Mouse (Mus musculus): ENCODE measurements around the gene 2610318N02Rik.

Gene 2610318N02Rik

DNA sequence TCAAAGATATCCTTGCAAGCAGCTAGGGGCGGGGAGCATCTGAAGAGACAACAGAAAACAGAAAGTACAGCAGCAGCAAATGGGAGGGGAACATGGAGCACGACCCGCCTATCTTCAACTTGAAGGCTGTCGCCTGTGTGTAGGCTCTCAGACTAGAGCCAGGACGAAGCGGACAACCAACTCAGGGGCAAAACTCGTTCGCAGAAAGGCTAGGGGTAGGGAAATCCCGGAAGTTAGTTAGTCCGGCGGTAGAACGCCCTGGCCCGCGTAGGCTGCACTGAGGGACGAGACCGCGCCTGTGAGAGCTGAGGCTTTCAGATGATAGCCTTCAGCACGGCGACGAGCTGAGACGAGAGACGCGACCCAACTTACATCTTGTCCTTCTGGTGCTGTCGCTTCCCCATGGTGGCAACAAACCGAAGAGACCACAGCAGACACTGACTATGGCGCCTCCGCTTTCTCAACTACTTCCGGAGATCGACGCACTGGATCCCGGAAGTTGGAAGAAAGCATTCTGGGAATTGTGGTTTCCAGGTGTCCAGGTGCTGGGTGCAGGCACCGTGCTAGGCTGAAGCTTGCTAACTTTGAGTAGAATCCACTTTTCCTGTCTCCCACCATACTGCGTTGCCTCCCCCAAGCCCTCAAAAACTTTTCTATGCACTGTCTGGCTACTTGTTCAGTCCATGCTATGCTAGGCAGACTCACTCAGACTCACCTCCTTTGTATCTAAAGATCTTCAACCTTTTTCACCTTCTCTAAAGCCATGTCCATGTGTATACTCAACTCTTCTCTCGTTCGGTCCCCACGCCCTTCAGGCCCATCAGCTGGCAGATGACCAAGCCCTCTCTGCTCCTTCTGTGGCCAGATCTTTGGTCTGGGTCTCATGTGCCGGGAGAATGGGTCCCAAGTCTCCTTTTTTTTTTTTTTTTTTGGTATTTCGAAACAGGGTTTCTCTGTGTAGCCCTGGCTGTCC, 13.9 kb downstream of the 2610318N02Rik start, which contains the start of gene Ppil2:
Gene Ppil2, minus strand, starts transcription at position 487 of the 973 bp plus-strand sequence.
- DNase-seq, result peak; percentile 77

GRCm38 (mm10) chr16:17104600-17104999, 20.4 kb downstream of the 2610318N02Rik start:
- DNase-seq, result no peak

DNA sequence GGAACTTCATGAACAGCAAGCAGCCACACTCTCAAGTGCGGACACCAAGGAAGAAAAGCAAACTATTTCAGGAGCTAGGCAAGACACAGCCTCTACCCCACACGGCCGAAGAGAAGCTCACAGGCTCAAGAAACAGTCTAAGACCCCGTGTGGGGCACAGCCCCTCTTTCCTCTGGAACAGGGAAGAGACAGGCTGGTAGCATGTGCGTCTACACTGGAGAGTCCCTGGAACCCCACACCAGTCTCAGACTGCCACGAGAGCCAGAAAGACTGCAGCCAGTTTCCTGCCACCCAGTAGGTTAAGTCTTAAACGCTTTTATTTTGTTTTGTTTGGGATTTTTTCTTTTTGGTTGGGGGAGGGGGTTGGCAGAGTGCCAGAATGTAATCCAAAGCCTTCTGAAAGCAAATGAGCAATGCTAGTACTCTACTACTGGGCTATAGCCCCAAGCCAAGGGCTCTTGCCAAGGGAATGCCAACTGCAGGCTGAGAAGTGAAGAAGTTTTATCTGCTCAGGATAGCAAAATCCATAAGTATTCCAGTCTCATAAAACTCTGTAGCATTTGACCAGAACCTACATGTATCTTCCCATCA, 22.2 kb downstream of the 2610318N02Rik start:
- DNase-seq, result no peak

DNA sequence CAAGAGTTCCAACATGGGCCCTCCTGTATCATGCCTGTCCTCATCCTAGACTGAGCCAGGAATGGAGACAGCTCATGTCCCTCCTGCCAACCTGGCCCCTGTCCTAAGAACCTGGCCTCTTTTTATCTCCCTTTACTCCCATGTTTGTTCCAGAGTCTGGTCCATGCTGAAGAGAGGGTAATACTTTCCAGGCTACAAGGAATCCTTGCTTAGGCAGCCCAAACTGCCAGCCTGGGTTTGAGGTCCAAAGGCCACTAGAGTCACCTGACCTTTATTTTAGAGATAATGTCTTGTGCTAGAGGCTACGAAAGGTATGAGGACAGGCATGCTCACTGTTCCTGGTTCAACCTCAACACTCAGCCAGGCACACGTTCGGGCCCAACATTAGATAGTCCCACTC, 28.0 kb downstream of the 2610318N02Rik start:
- peak; percentile 22 for DNase-seq

GRCm38 (mm10) chr16:17088346-17088745, 36.6 kb downstream of the 2610318N02Rik start:
- no peak for DNase-seq

GRCm38 (mm10) chr16:17086669-17087193, 38.2 kb downstream of the 2610318N02Rik start:
- DNase-seq, result no peak

GRCm38 (mm10) chr16:17086241-17086640, 38.7 kb downstream of the 2610318N02Rik start:
- no peak for DNase-seq

DNA sequence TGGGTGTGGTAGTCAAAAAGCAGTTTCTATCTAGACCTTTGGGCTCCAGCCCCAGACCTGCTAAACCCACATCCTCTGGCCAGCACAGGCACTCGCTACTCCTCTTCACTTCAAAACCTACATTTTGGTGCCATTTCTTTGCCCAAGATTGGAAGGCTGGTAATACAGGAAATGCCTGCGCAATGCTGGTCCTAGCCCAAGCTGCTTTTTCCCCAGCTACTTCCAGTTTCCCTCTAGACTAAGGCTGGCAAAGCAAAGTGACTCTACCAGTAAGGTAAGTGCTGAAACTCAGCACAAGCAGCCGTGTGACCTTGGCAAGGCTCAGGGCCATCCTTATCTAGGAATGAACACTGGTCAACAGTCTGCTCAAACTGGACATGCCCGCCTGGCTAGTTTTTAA, 39.3 kb downstream of the 2610318N02Rik start:
- DNase-seq, result peak; percentile 29

- peak; percentile 19 for DNase-seq
Observed at GRCm38 (mm10) chr16:17082121-17082792, 42.7 kb downstream of the 2610318N02Rik start.

GRCm38 (mm10) chr16:17078101-17078500, 46.9 kb downstream of the 2610318N02Rik start:
- DNase-seq, result no peak

DNA sequence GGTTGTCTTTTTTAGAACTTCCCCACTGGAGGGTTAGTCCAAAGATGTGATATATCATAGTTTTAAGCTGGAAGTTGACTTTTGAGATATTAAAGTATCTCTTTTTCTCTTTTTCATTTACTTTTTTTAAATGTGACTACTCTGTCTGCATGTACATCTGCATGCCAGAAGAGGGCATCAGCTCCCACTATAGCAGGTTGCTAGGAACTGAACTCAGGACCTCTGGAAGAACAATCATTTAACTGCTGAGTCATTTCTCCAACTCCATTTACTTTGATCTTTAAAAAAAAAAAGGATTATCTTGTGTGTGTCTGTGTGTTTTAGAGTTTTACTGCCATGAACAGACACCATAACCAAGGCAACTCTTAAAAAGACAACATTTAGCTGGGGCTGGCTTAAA, 48.1 kb downstream of the 2610318N02Rik start:
- no peak for DNase-seq

GRCm38 (mm10) chr16:17076301-17076700, 48.7 kb downstream of the 2610318N02Rik start:
- no peak for DNase-seq

GRCm38 (mm10) chr16:17073000-17073399, 52.0 kb downstream of the 2610318N02Rik start:
- no peak for DNase-seq

- no peak for DNase-seq
Observed at GRCm38 (mm10) chr16:17070716-17071115, 54.3 kb downstream of the 2610318N02Rik start.

GRCm38 (mm10) chr16:17069511-17070443, 55.2 kb downstream of the 2610318N02Rik start, which contains the start of gene Ypel1:
TSS of gene Ypel1 (plus strand) at chr16:17069696.
- DNase-seq, result peak; percentile 81

DNA sequence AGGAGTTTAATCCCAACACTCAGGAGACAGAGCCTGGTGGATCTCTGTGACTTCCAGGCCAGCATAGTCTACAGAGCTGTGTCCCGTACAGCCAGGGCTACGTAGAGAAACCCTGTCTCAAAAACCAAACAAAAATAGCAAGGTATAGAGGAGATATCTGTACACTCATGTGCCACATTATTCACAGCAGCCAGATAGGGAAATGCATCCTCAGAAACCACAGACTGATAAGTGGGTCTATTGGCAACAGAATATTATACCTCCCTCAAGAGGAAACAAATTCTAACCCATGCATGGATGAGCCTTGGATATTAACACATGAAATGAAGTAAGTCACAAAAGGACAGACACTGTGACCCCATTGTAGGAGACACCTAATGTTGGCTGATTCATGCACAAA, 57.4 kb downstream of the 2610318N02Rik start:
- DNase-seq, result no peak

All from kidney, adult 9 months (tissue).